Mouse (Mus musculus) duodenum, adult 2 months (tissue): ENCODE results near the gene Arid3a. TPM values are rescaled to one million over a fixed set of nuclear protein-coding genes. Genes with fewer than 3 reads are reported as not detected.

Experiments used
- polyA plus RNA-seq: library from polyadenylated mRNA; depleted of rRNA; stranded (reverse); fragments of >200 nt; gene quantifications from 2 replicates; pipeline ENCODE4 v1.2.3, GENCODE M21; 2012; ENCODE audit warnings: low replicate concordance; rRNA removed

Gene Arid3a
- 8.1 and 9.4 TPM in 2 replicates for polyA plus RNA-seq

GRCm38 (mm10) chr10:79926491-79927323, at the start of gene Arid3a:
Arid3a (plus strand) TSS chr10:79927043.

GRCm38 (mm10) chr10:79886054-79886453, 40.8 kb upstream of the Arid3a start, which contains the start of gene Elane:
Elane (plus strand) TSS chr10:79886247.

GRCm38 (mm10) chr10:79890670-79891069, 36.2 kb upstream of the Arid3a start, which contains the start of gene Cfd:
Cfd (plus strand) TSS chr10:79890853.

GRCm38 (mm10) chr10:79908167-79909091, 18.4 kb upstream of the Arid3a start, which contains the start of gene Med16:
Med16 (minus strand) TSS chr10:79908923.

GRCm38 (mm10) chr10:79910556-79910955, 16.3 kb upstream of the Arid3a start, which contains the start of gene Gm26602:
Gm26602 (plus strand) TSS chr10:79910856.

GRCm38 (mm10) chr10:79916808-79917531, 9.9 kb upstream of the Arid3a start, which contains the start of gene Kiss1r:
Kiss1r (plus strand) TSS chr10:79916971.

GRCm38 (mm10) chr10:79920958-79921535, 5.8 kb upstream of the Arid3a start, which contains the start of gene R3hdm4:
R3hdm4 (minus strand) TSS chr10:79921208.

GRCm38 (mm10) chr10:79959847-79960601, 33.2 kb downstream of the Arid3a start, which contains the start of gene Wdr18:
Wdr18 (plus strand) TSS chr10:79960152.

GRCm38 (mm10) chr10:79970415-79971182, 43.8 kb downstream of the Arid3a start, which contains the start of gene Grin3b:
Grin3b (plus strand) TSS chr10:79970715.

GRCm38 (mm10) chr10:79984195-79984816, 57.5 kb downstream of the Arid3a start, which contains the start of gene Tmem259:
Tmem259 (minus strand) TSS chr10:79984330.

GRCm38 (mm10) chr10:79988506-79989271, 61.8 kb downstream of the Arid3a start, which contains the start of gene Cnn2:
Cnn2 (plus strand) TSS chr10:79988584.

GRCm38 (mm10) chr10:79996272-79997033, 69.6 kb downstream of the Arid3a start, which contains the start of gene Abca7:
Abca7 (plus strand) TSS chr10:79996494.

Other genes with a start within 250 kb of the Arid3a start
- 199 and 293 TPM in 2 replicates for gene Cdc34, start 244.8 kb upstream of the Arid3a start, polyA plus RNA-seq
- gene Gzmm, start 238.0 kb upstream of the Arid3a start, polyA plus RNA-seq: 0.37 TPM in 1 of 2 replicates, not detected in the other
- 528 and 1,060 TPM in 2 replicates for gene Bsg, start 222.6 kb upstream of the Arid3a start, polyA plus RNA-seq
- gene Hcn2, start 210.4 kb upstream of the Arid3a start, polyA plus RNA-seq: 8.5 and 24.2 TPM in 2 replicates
- gene Polrmt, start 180.5 kb upstream of the Arid3a start, polyA plus RNA-seq: 47.7 and 62.9 TPM in 2 replicates
- gene Fgf22, start 172.0 kb upstream of the Arid3a start, polyA plus RNA-seq: not detected in 2 replicates
- 161 and 229 TPM in 2 replicates for gene Rnf126, start 160.1 kb upstream of the Arid3a start, polyA plus RNA-seq
- gene Fstl3, start 149.8 kb upstream of the Arid3a start, polyA plus RNA-seq: 11.5 and 11.9 TPM in 2 replicates
- gene Prss57, start 136.1 kb upstream of the Arid3a start, polyA plus RNA-seq: 0.27 and 0.59 TPM in 2 replicates
- 17.2 and 27.7 TPM in 2 replicates for gene Palm, start 133.5 kb upstream of the Arid3a start, polyA plus RNA-seq
- gene Misp, start 106.1 kb upstream of the Arid3a start, polyA plus RNA-seq: 97.3 and 216 TPM in 2 replicates
- 156 and 209 TPM in 2 replicates for gene Ptbp1, start 72.6 kb upstream of the Arid3a start, polyA plus RNA-seq
- 3.8 and 5.3 TPM in 2 replicates for gene Prtn3, start 52.6 kb upstream of the Arid3a start, polyA plus RNA-seq
- gene Plppr3, start 52.4 kb upstream of the Arid3a start, polyA plus RNA-seq: 6.1 and 11.4 TPM in 2 replicates
- gene Elane, start 40.8 kb upstream of the Arid3a start, polyA plus RNA-seq: not detected in 2 replicates
- gene Cfd, start 36.2 kb upstream of the Arid3a start, polyA plus RNA-seq: 12.8 and 564 TPM in 2 replicates
- 44.8 and 49.2 TPM in 2 replicates for gene Med16, start 18.1 kb upstream of the Arid3a start, polyA plus RNA-seq
- not detected in 2 replicates for gene Gm26602, start 16.2 kb upstream of the Arid3a start, polyA plus RNA-seq
- 5.1 and 5.6 TPM in 2 replicates for gene Kiss1r, start 10.1 kb upstream of the Arid3a start, polyA plus RNA-seq
- 102 and 133 TPM in 2 replicates for gene R3hdm4, start 5.8 kb upstream of the Arid3a start, polyA plus RNA-seq
- 32.5 and 36.7 TPM in 2 replicates for gene Wdr18, start 33.1 kb downstream of the Arid3a start, polyA plus RNA-seq
- 0.13 TPM in 1 of 2 replicates, not detected in the other for gene Grin3b, start 43.7 kb downstream of the Arid3a start, polyA plus RNA-seq
- gene Tmem259, start 57.3 kb downstream of the Arid3a start, polyA plus RNA-seq: 473 and 724 TPM in 2 replicates
- gene Cnn2, start 61.5 kb downstream of the Arid3a start, polyA plus RNA-seq: 47.4 and 53.3 TPM in 2 replicates
- 22.5 and 27.6 TPM in 2 replicates for gene Abca7, start 69.5 kb downstream of the Arid3a start, polyA plus RNA-seq
- gene Arhgap45, start 89.6 kb downstream of the Arid3a start, polyA plus RNA-seq: 16.6 and 28.8 TPM in 2 replicates
- 82.1 and 91.1 TPM in 2 replicates for gene Polr2e, start 112.8 kb downstream of the Arid3a start, polyA plus RNA-seq
- gene Gpx4, start 120.1 kb downstream of the Arid3a start, polyA plus RNA-seq: 1,699 and 1,725 TPM in 2 replicates
- gene Sbno2, start 178.5 kb downstream of the Arid3a start, polyA plus RNA-seq: 63.5 and 95.0 TPM in 2 replicates
- gene Stk11, start 188.8 kb downstream of the Arid3a start, polyA plus RNA-seq: 105 and 121 TPM in 2 replicates
- 5,808 and 7,935 TPM in 2 replicates for gene Atp5d, start 211.6 kb downstream of the Arid3a start, polyA plus RNA-seq
- 6.3 and 6.6 TPM in 2 replicates for gene Cbarp, start 213.8 kb downstream of the Arid3a start, polyA plus RNA-seq
- gene Midn, start 221.2 kb downstream of the Arid3a start, polyA plus RNA-seq: 198 and 360 TPM in 2 replicates
- 46.7 and 55.3 TPM in 2 replicates for gene Cirbp, start 238.9 kb downstream of the Arid3a start, polyA plus RNA-seq
- 12.6 and 12.7 TPM in 2 replicates for gene 1600002K03Rik, start 245.9 kb downstream of the Arid3a start, polyA plus RNA-seq